Mouse (Mus musculus) limb, embryonic 14.5 days (tissue): ENCODE measurements around the gene Atp6v0d1. TPM values are rescaled to one million over a fixed set of nuclear protein-coding genes. Genes with fewer than 3 reads are reported as not detected.
A peak's percentile ranks its signal among the peaks of the same experiment; 100 is the strongest.
"Not testable (repeated sequence)": the region's sequence is repeated elsewhere in the genome, so short reads cannot be mapped to it uniquely, and the experiment has no call there.

Experiments used
- ATAC-seq: fragments of 200-750 bp; cut with Nextera tagmentation; 2 replicates; pipeline ENCODE4 v1.8.0; 2017; ENCODE audit warnings: low read depth, moderate number of reproducible peaks, moderate TSS enrichment; ENCODE audit not compliant: low FRiP score
- DNase-seq: peaks from one replicate; pipeline ENCODE4 v3.0.0-alpha.2; 2015; ENCODE audit warnings: low spot score
- H3K27ac ChIP-seq: fragments of 300-500 bp; sonication (generic); replicated peaks from 2 replicates; pipeline ENCODE4 v1.5.1; 2014; ENCODE audit warnings: low read depth, mild to moderate bottlenecking, low read length, moderate library complexity, mixed read lengths
- H3K27me3 ChIP-seq: fragments of 300-500 bp; sonication (generic); 2 replicates; pipeline ENCODE4 v1.6.1; 2014; ENCODE audit warnings: low read length, mixed read lengths; ENCODE audit not compliant: control insufficient read depth, insufficient read depth
- H3K36me3 ChIP-seq: fragments of 300-500 bp; sonication (generic); 2 replicates; pipeline ENCODE4 v1.6.1; 2014; ENCODE audit warnings: mild to moderate bottlenecking, low read length, moderate library complexity, mixed read lengths; ENCODE audit not compliant: control insufficient read depth, insufficient read depth
- H3K4me1 ChIP-seq: fragments of 300-500 bp; sonication (generic); 2 replicates; pipeline ENCODE4 v1.6.1; 2014; ENCODE audit warnings: antibody characterized with exemption, low read length, mixed read lengths; ENCODE audit not compliant: control insufficient read depth, insufficient read depth
- H3K4me2 ChIP-seq: fragments of 300-500 bp; sonication (generic); replicated peaks from 2 replicates; pipeline ENCODE4 v1.6.1; 2014; ENCODE audit warnings: low read depth, mild to moderate bottlenecking, low read length, moderate library complexity; ENCODE audit not compliant: severe bottlenecking
- H3K4me3 ChIP-seq: fragments of 300-500 bp; sonication (generic); replicated peaks from 2 replicates; pipeline ENCODE4 v1.5.1; 2014; ENCODE audit warnings: low read length
- H3K9ac ChIP-seq: fragments of 300-500 bp; sonication (generic); 2 replicates; pipeline ENCODE4 v1.6.1; 2014; ENCODE audit warnings: mild to moderate bottlenecking, low read depth, low read length, moderate library complexity; ENCODE audit not compliant: severe bottlenecking
- H3K9me3 ChIP-seq: fragments of 300-500 bp; sonication (generic); 2 replicates; pipeline ENCODE4 v1.6.1; 2016; ENCODE audit warnings: low read length; ENCODE audit not compliant: control insufficient read depth
- POLR2A ChIP-seq: fragments of 200-500 bp; IDR thresholded peaks from 2 replicates; pipeline ENCODE4 v1.8.0; 2012; ENCODE audit warnings: inconsistent platforms, mild to moderate bottlenecking, moderate library complexity, borderline replicate concordance; ENCODE audit not compliant: insufficient read depth, insufficient read length; ENCODE audit errors: extremely low read depth
- WGBS: fragments of 180-500 bp; shearing (Covaris S2); extraction: QIAGEN DNeasy Blood & Tissue Kit; methylation state at CpG from one replicate; pipeline ENCODE4 v1.1.7; 2014; 5-methylcytosine and 5-hydroxymethylcytosine counted together
- polyA plus RNA-seq, 2 experiments: library from polyadenylated mRNA; depleted of rRNA in 1 of 2; stranded (reverse) in 1 of 2; unstranded in 1 of 2; fragments of >200 nt; fragmentation: Nextera tagmentation in 1 of 2; extraction: Ambion mirVana in 1 of 2; gene quantifications; 2 replicates each; pipeline versions ENCODE4 v1.2.1 to v1.2.3; 2012 to 2014

Gene Atp6v0d1
- polyA plus RNA-seq, 2 experiments, result 93.2 to 98.9 TPM

DNA sequence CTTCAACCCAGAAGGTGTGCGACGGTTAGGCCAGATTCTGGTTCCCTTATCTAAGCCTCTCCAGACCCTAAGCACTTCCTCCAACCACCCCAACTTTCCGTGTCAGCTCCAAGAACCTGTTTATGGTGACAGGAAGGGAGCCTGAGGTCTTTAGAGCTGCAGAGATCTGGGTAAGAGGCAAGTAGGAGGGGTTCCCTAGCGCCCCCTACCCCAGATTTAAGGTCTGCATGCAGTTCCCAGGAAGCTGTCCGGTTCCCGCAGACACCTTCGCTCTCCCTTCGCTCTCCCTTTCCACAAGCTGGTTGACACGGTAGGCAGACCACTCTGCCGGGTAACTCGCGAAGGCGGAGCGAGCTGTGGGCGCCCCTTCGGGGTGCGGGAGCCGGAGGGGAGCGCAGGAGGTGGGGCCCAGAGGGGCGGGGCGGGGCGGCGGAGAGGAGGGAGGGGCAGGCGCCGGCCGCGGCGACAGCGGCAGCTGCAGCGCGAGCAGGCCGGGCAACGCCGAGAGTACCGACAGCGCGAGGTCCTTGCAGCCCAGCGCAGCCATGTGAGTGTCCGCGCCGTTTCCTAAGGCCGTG, 39.0 kb upstream of the Atp6v0d1 start, which contains the start of gene Ripor1:
Gene Ripor1 (plus strand): TSS at position 452 of the 578 bp plus-strand sequence.
- H3K27me3 ChIP-seq, result no peaks in the 10 kb centered on the region
- peaks cover 22% of the 10 kb centered on the region for H3K4me1 ChIP-seq
- H3K4me2 ChIP-seq, result peak within 1 kb of the TSS; percentile 97
- ATAC-seq (peak; percentile 90), DNase-seq (peak; percentile 75)
- peak within 1 kb of the TSS; percentile 84 for H3K9ac ChIP-seq
- H3K36me3 ChIP-seq, result no peaks in the 10 kb centered on the region
- 0 out of 2 replicates have a peak, but pooled peaks have one; percentile 24 for TF ChIP-seq POLR2A
- peak within 1 kb of the TSS; percentile 80 for H3K27ac ChIP-seq
- no peaks in the 10 kb centered on the region for H3K9me3 ChIP-seq
- 0% methylated on average over 20 of the region's 42 CpGs for WGBS
- H3K4me3 ChIP-seq, result peak within 1 kb of the TSS; percentile 81

DNA sequence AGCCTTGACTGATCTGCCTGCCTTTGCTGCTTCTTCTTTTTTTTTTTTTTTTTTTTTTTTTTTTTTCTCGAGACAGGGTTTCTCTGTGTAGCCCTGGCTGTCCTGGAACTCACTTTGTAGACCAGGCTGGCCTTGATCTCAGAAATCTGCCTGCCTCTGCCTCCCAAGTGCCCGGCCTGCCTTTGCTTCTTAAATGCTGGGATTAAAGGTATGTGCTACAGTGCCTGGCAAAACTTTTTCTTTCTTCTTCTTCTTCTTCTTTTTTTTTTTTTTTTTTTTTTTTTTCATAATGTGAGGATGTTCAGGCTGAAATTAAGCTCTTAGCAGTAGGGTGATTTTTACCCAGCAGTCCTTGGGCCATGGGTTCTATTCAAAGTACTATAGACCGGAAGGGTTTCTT, 36.7 kb upstream of the Atp6v0d1 start:
- not testable (repeated sequence) for H3K27ac ChIP-seq, H3K9me3 ChIP-seq, H3K36me3 ChIP-seq, ATAC-seq, H3K27me3 ChIP-seq, H3K4me2 ChIP-seq, DNase-seq, H3K9ac ChIP-seq, H3K4me3 ChIP-seq
- WGBS, result 79% methylated on average over 3 of the region's 3 CpGs
- peaks cover 19% of the 10 kb centered on the region for H3K4me1 ChIP-seq

DNA sequence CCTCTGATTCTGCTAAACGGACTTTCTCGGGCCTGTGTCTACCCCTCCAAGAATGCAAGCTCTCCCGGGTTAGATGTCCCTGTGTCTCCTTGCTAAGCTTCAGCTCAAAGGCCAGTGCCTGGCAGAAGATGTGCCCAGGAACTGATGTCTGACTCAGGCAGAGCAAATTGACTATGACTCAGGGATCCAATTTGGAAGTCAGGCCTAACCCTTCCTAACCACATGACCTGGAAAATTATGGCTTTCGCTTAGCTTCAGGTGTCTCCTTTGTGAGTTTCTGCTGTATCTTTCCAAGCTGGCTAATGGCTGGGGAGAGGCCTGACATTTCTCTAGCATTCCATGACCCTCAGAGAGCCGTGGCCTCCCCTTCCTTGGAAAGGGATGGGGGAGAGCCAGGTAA, 35.5 kb upstream of the Atp6v0d1 start:
- 77% methylated on average over 5 of the region's 5 CpGs for WGBS
- Histone ChIP-seq H3K27ac (no peak overlapping the region), H3K4me3 (no peak overlapping the region), H3K36me3 (no peaks in the 10 kb centered on the region), H3K9ac (no peak overlapping the region), H3K4me1 (peaks cover 8% of the 10 kb centered on the region), H3K4me2 (no peak overlapping the region), H3K9me3 (no peaks in the 10 kb centered on the region), H3K27me3 (no peaks in the 10 kb centered on the region)
- DNase-seq, result no peak
- TF ChIP-seq POLR2A, result no peak
- ATAC-seq, result no peak

DNA sequence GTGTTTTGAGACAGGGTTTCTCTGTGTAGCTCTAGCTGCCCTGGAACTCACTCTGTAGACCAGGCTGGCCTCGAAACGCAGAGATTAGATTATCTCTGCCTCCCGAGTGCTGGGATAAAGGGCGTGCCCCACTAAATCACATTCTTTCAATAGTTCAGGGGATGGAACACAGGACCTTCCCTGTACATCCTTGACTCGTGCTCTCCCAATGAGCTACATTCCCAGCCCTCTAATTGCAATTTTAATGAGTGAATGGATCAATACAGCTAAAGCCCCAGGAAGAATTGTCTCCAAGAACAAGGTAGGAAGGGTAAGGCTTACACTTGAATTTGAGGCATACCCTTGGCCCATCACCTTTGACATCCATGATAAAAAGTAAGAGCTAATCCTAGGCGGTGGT, 32.9 kb upstream of the Atp6v0d1 start:
- peaks cover 10% of the 10 kb centered on the region for H3K4me1 ChIP-seq
- DNase-seq (no peak), ATAC-seq (no peak)
- H3K9me3 ChIP-seq, result no peaks in the 10 kb centered on the region
- 79% methylated on average over 6 of the region's 6 CpGs for WGBS
- no peak overlapping the region for H3K9ac ChIP-seq
- no peaks in the 10 kb centered on the region for H3K36me3 ChIP-seq
- no peak overlapping the region for H3K4me3 ChIP-seq
- H3K27ac ChIP-seq, result no peak overlapping the region
- TF ChIP-seq POLR2A, result no peak
- H3K4me2 ChIP-seq, result no peak overlapping the region
- no peaks in the 10 kb centered on the region for H3K27me3 ChIP-seq

DNA sequence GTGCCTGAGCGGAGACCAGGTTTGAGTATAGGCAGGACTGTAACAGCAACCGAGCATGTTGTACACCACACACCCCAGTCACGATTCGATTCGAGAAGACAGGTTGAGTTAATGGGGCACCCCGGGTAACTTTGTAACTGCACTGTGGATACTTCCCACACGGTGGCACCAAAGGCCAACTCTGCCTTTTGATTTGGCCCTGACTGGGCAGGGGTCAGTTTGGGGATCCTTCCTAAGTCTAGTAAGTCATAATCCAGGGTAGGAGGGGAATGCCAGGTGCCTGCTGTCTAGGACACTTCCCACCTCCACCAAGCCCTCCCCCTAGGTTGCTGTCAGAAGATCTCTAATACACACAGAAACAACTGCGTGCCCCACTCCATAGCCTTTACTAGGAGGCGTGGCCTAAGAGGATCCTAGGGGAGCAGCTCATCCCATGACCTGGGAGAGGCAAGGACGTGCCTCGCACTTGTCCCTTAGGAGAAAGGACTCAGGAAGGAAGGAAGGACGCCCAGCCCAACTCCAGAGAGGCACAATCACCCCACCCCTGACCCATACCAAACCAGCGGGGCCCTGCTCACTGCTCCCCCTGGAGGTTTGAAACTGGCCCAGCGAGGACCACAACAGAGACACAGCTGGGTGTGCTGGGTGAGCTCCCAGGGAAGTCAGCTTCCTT, 30.7 kb upstream of the Atp6v0d1 start:
- 9% methylated on average over 14 of the region's 14 CpGs for WGBS
- 0 out of 2 replicates have a peak, but pooled peaks have one; percentile 31 for ATAC-seq
- H3K4me3 ChIP-seq, result no peak overlapping the region

More for the DNA sequence above, 30.7 kb upstream of the Atp6v0d1 start:
- peaks cover 13% of the 10 kb centered on the region for H3K4me1 ChIP-seq
- H3K27me3 ChIP-seq, result no peaks in the 10 kb centered on the region
- H3K4me2 ChIP-seq, result 0 out of 2 replicates have a peak overlapping the region, but pooled peaks have one; percentile 4
- H3K36me3 ChIP-seq, result no peaks in the 10 kb centered on the region
- no peak for TF ChIP-seq POLR2A
- DNase-seq, result no peak
- no peaks in the 10 kb centered on the region for H3K9me3 ChIP-seq
- no peak overlapping the region for H3K9ac ChIP-seq
- H3K27ac ChIP-seq, result no peak overlapping the region
